Mouse (Mus musculus) spleen, adult 10 weeks (tissue): ENCODE data around the gene Sned1. TPM values are rescaled to one million over a fixed set of nuclear protein-coding genes. Genes with fewer than 3 reads are reported as not detected.

Experiments used
- polyA plus RNA-seq: library from polyadenylated mRNA; stranded (reverse); fragments of 350-450 nt; fragmentation: Illumina TruSeq; extraction: RNeasy Lipid Tissue Mini Kit (QIAGEN cat#74804); gene quantifications from one replicate; pipeline ENCODE4 v1.2.3, GENCODE M21; 2015; ENCODE audit warnings: low replicate concordance; ENCODE audit not compliant: insufficient read depth

The Sned1 gene
- polyA plus RNA-seq = 35.9 TPM

DNA sequence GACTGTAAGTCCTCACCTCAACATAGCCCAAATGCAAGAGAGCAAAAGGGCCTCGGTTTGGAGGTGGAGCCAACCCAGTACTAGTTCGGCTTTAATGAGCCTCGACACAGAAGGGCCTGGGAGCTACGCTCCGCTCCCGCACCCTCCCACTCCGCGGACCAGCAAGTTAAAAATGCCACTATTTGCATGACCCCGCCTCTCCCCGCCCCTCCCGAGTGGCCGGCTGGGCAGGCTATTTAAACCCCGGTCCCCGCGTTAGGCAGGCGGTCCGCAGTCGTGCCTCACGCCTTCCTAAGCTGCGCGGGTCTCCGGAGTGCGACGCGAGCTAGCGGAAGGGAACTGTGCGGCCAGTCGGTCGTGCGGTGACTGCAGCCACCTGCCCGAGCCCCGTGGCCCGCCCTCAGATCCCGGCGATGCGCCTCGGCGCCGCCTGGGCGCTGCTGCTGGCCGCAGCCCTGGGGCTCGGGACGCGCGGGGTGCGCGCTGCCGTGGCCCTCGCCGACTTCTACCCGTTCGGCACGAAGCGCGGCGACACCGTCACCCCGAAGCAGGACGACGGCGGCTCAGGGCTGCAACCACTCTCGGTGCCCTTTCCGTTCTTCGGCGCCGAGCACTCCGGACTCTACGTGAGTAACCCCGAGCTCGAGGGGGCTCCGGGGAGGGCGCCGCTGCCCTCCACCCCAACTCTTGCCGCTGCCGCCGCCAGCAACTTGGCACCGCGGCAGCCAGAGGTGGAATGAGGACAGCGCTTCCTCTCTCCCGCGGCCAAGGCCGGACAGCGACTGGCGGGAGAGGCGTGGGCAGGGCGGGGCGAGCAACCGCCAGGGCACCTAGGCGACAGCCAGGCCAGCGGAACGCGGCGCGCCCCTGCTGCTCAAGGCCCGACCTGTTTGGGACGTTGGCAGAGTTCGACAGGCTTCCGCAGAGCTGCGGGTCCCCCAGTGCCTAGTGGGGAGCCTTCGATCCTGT, at the start of gene Sned1:
Gene Sned1, plus strand, starts transcription at position 266 of the 969 bp plus-strand sequence.

DNA sequence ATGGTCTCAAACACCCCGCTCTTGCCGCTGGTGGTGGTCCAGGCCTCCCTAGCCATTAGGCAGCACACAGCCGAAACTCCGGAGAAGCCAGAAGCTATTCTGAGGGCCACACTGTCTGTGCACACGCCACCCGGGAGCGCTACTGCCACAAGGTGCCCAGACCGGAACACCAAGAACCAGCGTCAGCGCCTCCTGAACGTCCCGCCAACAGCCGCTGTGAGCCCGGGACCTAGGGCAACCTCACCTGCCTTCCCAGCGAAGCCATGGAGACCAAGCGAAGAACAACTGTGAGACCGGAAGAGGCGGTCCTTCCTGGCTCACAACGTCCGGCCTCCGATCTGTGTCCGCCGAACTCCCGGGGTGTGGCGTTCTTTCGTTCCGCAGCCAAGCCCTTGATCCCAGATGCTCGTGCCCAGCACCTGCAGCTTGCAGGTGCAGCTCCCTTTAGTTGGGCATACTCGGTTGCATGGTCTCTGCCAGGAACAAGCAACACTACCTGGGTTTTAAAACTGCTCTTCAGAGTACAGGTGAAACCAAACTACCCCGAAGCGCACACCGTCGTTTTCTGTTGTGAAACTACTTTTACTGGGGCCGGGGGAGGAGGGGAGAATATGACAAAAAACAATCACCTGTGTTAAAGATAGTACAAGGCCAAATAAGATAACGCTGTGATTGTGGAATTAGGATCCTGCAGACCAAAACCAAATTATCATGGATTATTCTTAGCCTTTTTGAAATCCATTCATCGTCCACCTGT, 70.1 kb downstream of the Sned1 start, which contains the start of gene Mterf4:
Gene Mterf4, minus strand, starts transcription at position 335 of the 757 bp plus-strand sequence.

DNA sequence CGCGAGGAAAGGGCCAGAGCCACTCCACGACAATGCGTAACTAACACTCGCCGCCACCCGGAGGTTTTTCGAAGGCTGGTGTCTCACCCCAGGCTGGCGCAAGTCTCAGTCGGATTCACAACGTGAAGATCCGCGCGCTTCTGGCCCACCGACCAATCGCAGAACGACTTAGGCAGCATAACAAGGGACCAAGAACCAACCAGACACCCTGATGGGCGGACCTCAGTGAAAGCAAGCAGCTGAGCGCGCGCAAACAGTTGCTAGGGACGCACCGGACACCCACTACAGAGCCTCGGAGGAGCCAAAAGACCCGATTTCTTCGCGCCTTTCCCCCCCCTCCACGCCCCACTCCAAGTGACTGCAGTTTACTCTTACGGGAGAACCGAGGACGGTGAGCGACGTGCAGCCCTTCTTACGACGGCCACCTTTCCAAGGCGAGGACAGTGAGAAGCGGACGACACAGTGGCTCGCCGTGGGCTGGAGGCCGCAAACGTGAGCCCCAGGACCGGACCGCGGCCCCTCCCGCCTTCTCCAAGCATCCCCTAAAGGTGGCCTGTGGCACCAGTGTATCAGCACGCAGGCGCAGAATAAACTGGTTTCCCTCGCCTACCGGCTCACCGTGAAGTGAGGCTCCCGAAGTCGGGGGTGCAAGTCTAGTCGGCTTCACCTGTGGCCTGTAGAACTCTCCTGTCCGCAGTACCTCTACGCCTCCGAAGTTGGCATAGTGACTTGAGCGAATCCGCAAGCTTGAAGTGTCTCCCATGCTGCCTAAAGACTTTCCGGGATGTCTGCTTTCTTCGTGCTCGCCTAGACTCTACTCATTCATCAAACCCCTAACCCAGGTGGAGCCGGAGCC, 107.2 kb downstream of the Sned1 start, which contains the start of the genes Ppp1r7 and Pask:
Gene Ppp1r7, plus strand, starts transcription at position 207 of the 856 bp plus-strand sequence.
Gene Pask, minus strand, starts transcription at position 835 of the 856 bp plus-strand sequence.

Other genes starting within 250 kb of the Sned1 start
- gene Aqp12, start 229.5 kb upstream of the Sned1 start, polyA plus RNA-seq = not detected
- 0.26 TPM for gene Kif1a, start 133.9 kb upstream of the Sned1 start, polyA plus RNA-seq
- gene Agxt, start 100.6 kb upstream of the Sned1 start, polyA plus RNA-seq = not detected
- not detected for gene 2310007B03Rik, start 74.9 kb upstream of the Sned1 start, polyA plus RNA-seq
- 0.30 TPM for gene Crocc2, start 67.1 kb upstream of the Sned1 start, polyA plus RNA-seq
- gene Mterf4, start 70.1 kb downstream of the Sned1 start, polyA plus RNA-seq = 21.9 TPM
- gene Ppp1r7, start 107.0 kb downstream of the Sned1 start, polyA plus RNA-seq = 33.8 TPM
- 2.4 TPM for gene Pask, start 107.6 kb downstream of the Sned1 start, polyA plus RNA-seq
- gene Ano7, start 138.1 kb downstream of the Sned1 start, polyA plus RNA-seq = 1.3 TPM
- 104 TPM for gene Hdlbp, start 243.0 kb downstream of the Sned1 start, polyA plus RNA-seq